Mouse (Mus musculus) frontal cortex, postnatal 36 days (tissue): ENCODE data around the gene Pnpla5.

Experiments
- DNase-seq, 2 experiments: peaks; one replicate each; pipeline ENCODE4 v3.0.0; 2022; ENCODE audit warnings: low spot score in 2 of 2

The Pnpla5 gene

DNA sequence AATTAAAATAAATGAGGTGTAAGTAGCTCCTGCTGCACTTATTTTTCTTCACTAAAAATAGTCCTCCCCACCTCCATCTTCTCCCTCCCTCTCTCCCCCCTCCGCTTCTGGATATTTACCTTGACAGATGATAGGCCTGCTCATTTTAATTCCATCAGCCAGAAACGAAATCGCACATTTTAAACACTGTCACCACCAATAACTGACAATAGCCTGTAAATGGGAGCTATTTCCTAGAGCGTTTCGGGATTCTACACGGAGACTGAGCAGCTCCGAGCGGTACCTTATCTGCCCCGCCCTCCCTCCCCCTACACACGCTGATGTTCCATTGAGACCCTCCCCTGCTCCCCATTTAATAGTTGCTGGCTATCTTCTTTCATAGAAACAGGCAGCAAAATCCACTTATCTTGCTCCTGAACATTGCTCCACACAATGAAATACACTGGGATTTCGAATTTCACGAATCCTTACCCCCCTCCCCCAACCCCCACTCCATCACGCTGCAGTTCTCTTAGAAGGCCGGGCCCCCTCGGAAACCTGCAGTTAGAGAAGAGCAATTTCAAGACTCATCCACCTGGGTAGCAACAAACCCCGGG lies 53.4 kb downstream of the Pnpla5 start:
- DNase-seq: no peak

DNA sequence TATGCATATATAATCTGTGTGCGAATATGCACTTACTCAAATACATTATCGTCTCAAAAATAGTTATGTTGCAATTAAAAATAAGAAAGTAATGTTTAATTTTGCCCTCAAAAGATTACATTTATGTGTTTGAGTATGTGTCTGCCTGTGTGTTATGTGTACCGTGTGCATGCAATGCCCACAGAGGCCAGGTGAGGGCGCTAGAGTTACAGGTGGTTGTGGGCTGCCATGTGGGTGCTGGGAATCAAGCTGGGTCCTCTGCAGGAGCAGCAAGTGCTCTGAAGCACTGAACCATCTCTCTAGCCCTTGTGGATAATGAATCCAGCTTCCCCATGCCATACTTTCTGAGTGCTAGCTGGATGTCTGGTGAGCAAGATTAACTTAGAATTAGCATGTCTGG lies 57.3 kb downstream of the Pnpla5 start:
- DNase-seq: no peak

DNA sequence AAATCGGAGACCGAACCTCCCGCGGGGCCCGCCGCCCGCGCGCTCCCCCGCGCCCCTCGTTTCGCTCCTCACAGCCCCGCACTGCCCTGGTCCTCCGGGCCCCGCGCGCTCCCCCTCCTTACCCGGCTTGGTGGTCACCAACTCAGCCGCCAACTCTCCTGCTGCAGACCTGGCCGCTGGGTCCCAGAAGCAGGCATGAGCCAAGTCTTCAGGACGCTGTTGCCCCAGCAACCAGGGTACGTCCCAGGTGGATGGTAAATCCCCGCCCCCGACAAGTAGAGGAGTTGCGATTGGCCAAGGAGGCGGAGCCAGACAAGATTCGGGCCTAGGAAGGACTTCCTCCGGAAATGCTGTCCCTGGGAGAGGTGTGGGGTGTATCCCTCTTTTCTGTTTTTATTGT lies 57.8 kb downstream of the Pnpla5 start, which contains the start of gene Efcab6:
Efcab6 (minus strand) TSS at position 240 of the 400 bp plus-strand sequence.
- peak; percentile 67 to 74 for DNase-seq
